Mouse (Mus musculus) brain, embryonic 14.5 days (tissue): Measurements from ENCODE around the gene Zfp609.

Experiments
- CTCF ChIP-seq: fragments of 200-500 bp; IDR thresholded peaks from 2 replicates; pipeline ENCODE4 v1.5.1; 2012; ENCODE audit warnings: inconsistent platforms, mild to moderate bottlenecking, moderate library complexity, borderline replicate concordance; ENCODE audit not compliant: insufficient read depth, insufficient read length; ENCODE audit errors: extremely low read depth
- POLR2A ChIP-seq: fragments of 200-500 bp; IDR thresholded peaks from 2 replicates; pipeline ENCODE4 v1.6.1; 2012; ENCODE audit warnings: mild to moderate bottlenecking, inconsistent platforms, borderline replicate concordance; ENCODE audit not compliant: poor library complexity, insufficient read depth, insufficient read length, severe bottlenecking; ENCODE audit errors: extremely low read depth

DNA sequence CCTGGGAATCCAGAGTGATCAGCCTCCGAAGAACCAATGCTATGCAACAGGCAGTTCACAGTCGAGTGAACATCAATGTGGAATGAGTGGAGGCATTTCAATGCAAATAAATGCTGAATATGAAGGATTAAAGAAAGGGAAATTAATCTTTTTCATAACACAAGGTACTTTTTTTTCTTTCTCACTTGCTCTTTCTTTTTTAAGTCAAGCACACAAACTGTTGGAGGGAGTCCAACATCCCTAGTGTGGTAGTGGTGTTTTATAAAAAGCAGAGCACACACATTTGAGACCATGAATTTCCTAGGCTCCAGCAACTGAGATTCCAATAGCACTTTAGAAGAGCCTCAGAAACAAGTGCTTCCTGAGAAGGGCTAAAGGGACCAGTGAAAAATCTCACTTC is 4.7 kb upstream of the Zfp609 start:
- TF ChIP-seq POLR2A (no peak), CTCF (no peak)
